Mouse (Mus musculus) cortical plate, adult 2 months (tissue): ENCODE results near the gene Ngdn. TPM values are rescaled to one million over a fixed set of nuclear protein-coding genes. Genes with fewer than 3 reads are reported as not detected.
"Not testable (repeated sequence)": the region's sequence is repeated elsewhere in the genome, so short reads cannot be mapped to it uniquely, and the experiment has no call there.

ENCODE experiments used
- H3K27ac ChIP-seq: fragments of 200-500 bp; 2 replicates; pipeline ENCODE4 v1.5.1; 2012; ENCODE audit warnings: low read length, control low read depth, inconsistent platforms; ENCODE audit not compliant: insufficient read depth
- H3K4me1 ChIP-seq: fragments of 200-500 bp; 2 replicates; pipeline ENCODE4 v1.6.1; 2011; ENCODE audit warnings: low read length; ENCODE audit not compliant: control insufficient read depth, insufficient read depth
- H3K4me3 ChIP-seq: fragments of 200-500 bp; 2 replicates; pipeline ENCODE4 v1.5.1; 2011; ENCODE audit warnings: mild to moderate bottlenecking, low read length, control low read depth; ENCODE audit not compliant: insufficient read depth
- CTCF ChIP-seq: fragments of 200-500 bp; IDR thresholded peaks from 2 replicates; pipeline ENCODE4 v1.5.1; 2011; ENCODE audit warnings: mild to moderate bottlenecking, control low read depth, low read length; ENCODE audit not compliant: insufficient read depth; ENCODE audit errors: extremely low read depth
- POLR2A ChIP-seq: fragments of 200-500 bp; IDR thresholded peaks from 2 replicates; pipeline ENCODE4 v1.6.1; 2011; ENCODE audit warnings: mild to moderate bottlenecking, low read length, control low read depth; ENCODE audit not compliant: insufficient read depth; ENCODE audit errors: extremely low read depth
- polyA plus RNA-seq: library from polyadenylated mRNA; depleted of rRNA; stranded (reverse); fragments of >200 nt; gene quantifications from 2 replicates; pipeline ENCODE4 v1.2.3, GENCODE M21; 2012

Ngdn gene
- polyA plus RNA-seq, 1 experiment = 35.3 TPM

GRCm38 (mm10) chr14:54997297-54997696 is 18.0 kb upstream of the Ngdn start:
- Histone ChIP-seq H3K4me3 (no peak overlapping the region), H3K27ac (no peak overlapping the region), H3K4me1 (peaks cover 3% of the 10 kb centered on the region)
- TF ChIP-seq CTCF = no peak
- no peak for TF ChIP-seq POLR2A

GRCm38 (mm10) chr14:54998680-54999079 is 16.6 kb upstream of the Ngdn start:
- no peak overlapping the region for H3K27ac ChIP-seq
- TF ChIP-seq CTCF = no peak
- no peak for TF ChIP-seq POLR2A
- H3K4me3 ChIP-seq = no peak overlapping the region
- peaks cover 3% of the 10 kb centered on the region for H3K4me1 ChIP-seq

GRCm38 (mm10) chr14:54999868-55000267 is 15.4 kb upstream of the Ngdn start:
- not testable (repeated sequence) for H3K4me1 ChIP-seq, H3K4me3 ChIP-seq, H3K27ac ChIP-seq

- H3K4me1 ChIP-seq = peaks cover 2% of the 10 kb centered on the region; the same call in 1 of the 2 replicates
- no peak overlapping the region for H3K4me3 ChIP-seq
- no peak overlapping the region for H3K27ac ChIP-seq
- TF ChIP-seq POLR2A = no peak
- TF ChIP-seq CTCF = no peak
Measured at GRCm38 (mm10) chr14:55000814-55001213, 14.4 kb upstream of the Ngdn start.

- TF ChIP-seq POLR2A (no peak), CTCF (no peak)
- Histone ChIP-seq H3K4me1 (peaks cover 2% of the 10 kb centered on the region; the same call in 1 of the 2 replicates), H3K27ac (no peak overlapping the region), H3K4me3 (no peak overlapping the region)
Measured at GRCm38 (mm10) chr14:55001446-55001845, 13.8 kb upstream of the Ngdn start.

- Histone ChIP-seq H3K4me1 (peaks cover 2% of the 10 kb centered on the region; the same call in 1 of the 2 replicates), H3K27ac (no peak overlapping the region), H3K4me3 (no peak overlapping the region)
- TF ChIP-seq POLR2A = no peak
Measured at GRCm38 (mm10) chr14:55001938-55002686, 13.1 kb upstream of the Ngdn start.

- H3K27ac ChIP-seq = no peak overlapping the region
- TF ChIP-seq CTCF (no peak), POLR2A (no peak)
Measured at GRCm38 (mm10) chr14:55002687-55003120, 12.6 kb upstream of the Ngdn start.

GRCm38 (mm10) chr14:55003878-55004855 is 11.1 kb upstream of the Ngdn start:
- no peak overlapping the region for H3K4me3 ChIP-seq
- TF ChIP-seq POLR2A (no peak), CTCF (no peak)
- no peak overlapping the region for H3K27ac ChIP-seq
- peaks cover 2% of the 10 kb centered on the region; the same call in 1 of the 2 replicates for H3K4me1 ChIP-seq

More at GRCm38 (mm10) chr14:55002687-55003120, 12.6 kb upstream of the Ngdn start:
- Histone ChIP-seq H3K4me3 (no peak overlapping the region), H3K4me1 (peaks cover 2% of the 10 kb centered on the region; the same call in 1 of the 2 replicates)

GRCm38 (mm10) chr14:55005506-55005905 is 9.7 kb upstream of the Ngdn start:
- H3K4me1 ChIP-seq = peaks cover 2% of the 10 kb centered on the region; the same call in 1 of the 2 replicates
- no peak overlapping the region for H3K27ac ChIP-seq
- H3K4me3 ChIP-seq = no peak overlapping the region
- no peak for TF ChIP-seq CTCF

GRCm38 (mm10) chr14:55005967-55006366 is 9.3 kb upstream of the Ngdn start:
- Histone ChIP-seq H3K4me1 (peaks cover 2% of the 10 kb centered on the region; the same call in 1 of the 2 replicates), H3K27ac (no peak overlapping the region), H3K4me3 (no peak overlapping the region)
- no peak for TF ChIP-seq POLR2A
